Mouse (Mus musculus) intestine, postnatal 0 days (tissue): Measurements from ENCODE around the gene Bcas3. TPM values are rescaled to one million over a fixed set of nuclear protein-coding genes. Genes with fewer than 3 reads are reported as not detected.

ENCODE experiments used
- ATAC-seq: fragments of 200-750 bp; cut with Nextera tagmentation; 2 replicates; pipeline ENCODE4 v1.8.0; 2017; ENCODE audit warnings: mild to moderate bottlenecking, moderate TSS enrichment, moderate library complexity
- H3K27ac ChIP-seq: fragments of 300-500 bp; sonication (generic); 2 replicates; pipeline ENCODE4 v1.5.1; 2014; ENCODE audit warnings: mild to moderate bottlenecking, low read depth, low read length, moderate library complexity
- H3K27me3 ChIP-seq: fragments of 300-500 bp; sonication (generic); replicated peaks from 2 replicates; pipeline ENCODE4 v1.6.1; 2014; ENCODE audit warnings: low read length, mixed read lengths; ENCODE audit not compliant: control insufficient read depth, insufficient read depth
- H3K36me3 ChIP-seq: fragments of 300-500 bp; sonication (generic); 2 replicates; pipeline ENCODE4 v1.6.1; 2014; ENCODE audit warnings: mild to moderate bottlenecking, moderate library complexity; ENCODE audit not compliant: control insufficient read depth, insufficient read depth
- H3K4me1 ChIP-seq: fragments of 300-500 bp; sonication (generic); replicated peaks from 2 replicates; pipeline ENCODE4 v1.6.1; 2014; ENCODE audit warnings: antibody characterized with exemption, low read length, mixed read lengths; ENCODE audit not compliant: control insufficient read depth, insufficient read depth
- H3K4me2 ChIP-seq: fragments of 300-500 bp; sonication (generic); replicated peaks from 2 replicates; pipeline ENCODE4 v1.6.1; 2014; ENCODE audit warnings: low read depth, mild to moderate bottlenecking, moderate library complexity
- H3K4me3 ChIP-seq: fragments of 300-500 bp; sonication (generic); 2 replicates; pipeline ENCODE4 v1.5.1; 2014; ENCODE audit warnings: low read depth, low read length
- H3K9ac ChIP-seq: fragments of 300-500 bp; sonication (generic); 2 replicates; pipeline ENCODE4 v1.6.1; 2014; ENCODE audit warnings: mild to moderate bottlenecking, low read depth, low read length
- H3K9me3 ChIP-seq: fragments of 300-500 bp; sonication (generic); 2 replicates; pipeline ENCODE4 v1.6.1; 2016; ENCODE audit warnings: mixed run types; ENCODE audit not compliant: control insufficient read depth
- CTCF ChIP-seq: sonication (generic); IDR thresholded peaks from 2 replicates; pipeline ENCODE4 v1.5.1; 2016; ENCODE audit warnings: low read depth, mild to moderate bottlenecking, control low read depth, antibody characterized with exemption, moderate library complexity
- WGBS: fragments of 180-500 bp; shearing (Covaris S2); extraction: QIAGEN DNeasy Blood & Tissue Kit; methylation state at CpG from one replicate; pipeline ENCODE4 v1.1.7; 2014; 5-methylcytosine and 5-hydroxymethylcytosine counted together
- polyA plus RNA-seq: library from polyadenylated mRNA; unstranded; fragments of >200 nt; fragmentation: Nextera tagmentation; extraction: Ambion mirVana; gene quantifications from 2 replicates; pipeline ENCODE4 v1.2.1, GENCODE M21; 2015

Bcas3 gene
- polyA plus RNA-seq, 1 experiment from 2014 or later = 17.2 TPM

- no peaks in the 10 kb centered on the region for H3K9me3 ChIP-seq
- no peak for ATAC-seq
- no peak for TF ChIP-seq CTCF
Observed at GRCm38 (mm10) chr11:85427353-85427752, 74.4 kb downstream of the Bcas3 start.

GRCm38 (mm10) chr11:85428227-85428626, 75.3 kb downstream of the Bcas3 start:
- H3K27ac ChIP-seq = no peak overlapping the region
- no peak overlapping the region for H3K4me3 ChIP-seq
- ATAC-seq = no peak
- H3K4me2 ChIP-seq = no peak overlapping the region
- H3K27me3 ChIP-seq = no peaks in the 10 kb centered on the region
- H3K36me3 ChIP-seq = no peaks in the 10 kb centered on the region
- H3K9me3 ChIP-seq = no peaks in the 10 kb centered on the region
- no peak for TF ChIP-seq CTCF
- WGBS = 51% methylated on average over 3 of the region's 3 CpGs
- no peaks in the 10 kb centered on the region for H3K4me1 ChIP-seq
- no peak overlapping the region for H3K9ac ChIP-seq

More at GRCm38 (mm10) chr11:85427353-85427752, 74.4 kb downstream of the Bcas3 start:
- Histone ChIP-seq H3K27me3 (no peaks in the 10 kb centered on the region), H3K4me1 (no peaks in the 10 kb centered on the region), H3K9ac (no peak overlapping the region), H3K4me3 (no peak overlapping the region), H3K27ac (no peak overlapping the region), H3K36me3 (no peaks in the 10 kb centered on the region), H3K4me2 (no peak overlapping the region)
- WGBS = 54% methylated on average over 6 of the region's 6 CpGs

GRCm38 (mm10) chr11:85430743-85431448, 77.9 kb downstream of the Bcas3 start:
- Histone ChIP-seq H3K27ac (no peak overlapping the region), H3K4me3 (no peak overlapping the region), H3K36me3 (no peaks in the 10 kb centered on the region), H3K4me2 (no peak overlapping the region), H3K27me3 (no peaks in the 10 kb centered on the region), H3K4me1 (no peaks in the 10 kb centered on the region), H3K9ac (no peak overlapping the region), H3K9me3 (no peaks in the 10 kb centered on the region)
- no peak for TF ChIP-seq CTCF
- WGBS = 47% methylated on average over 11 of the region's 11 CpGs
- no peak for ATAC-seq

GRCm38 (mm10) chr11:85447375-85447774, 94.4 kb downstream of the Bcas3 start:
- Histone ChIP-seq H3K4me3 (no peak overlapping the region), H3K36me3 (no peaks in the 10 kb centered on the region), H3K9ac (no peak overlapping the region), H3K4me2 (no peak overlapping the region), H3K4me1 (no peaks in the 10 kb centered on the region), H3K9me3 (no peaks in the 10 kb centered on the region), H3K27ac (no peak overlapping the region), H3K27me3 (no peaks in the 10 kb centered on the region)
- 90% methylated on average over 5 of the region's 5 CpGs for WGBS
- ATAC-seq = no peak
- TF ChIP-seq CTCF = no peak

- no peak overlapping the region for H3K4me2 ChIP-seq
- no peaks in the 10 kb centered on the region for H3K36me3 ChIP-seq
- 64% methylated on average over 8 of the region's 8 CpGs for WGBS
- no peak overlapping the region for H3K27ac ChIP-seq
- H3K9me3 ChIP-seq = no peaks in the 10 kb centered on the region
- H3K27me3 ChIP-seq = no peaks in the 10 kb centered on the region
- H3K4me1 ChIP-seq = no peaks in the 10 kb centered on the region
- no peak for TF ChIP-seq CTCF
- no peak overlapping the region for H3K9ac ChIP-seq
- H3K4me3 ChIP-seq = no peak overlapping the region
- ATAC-seq = no peak
Observed at GRCm38 (mm10) chr11:85453598-85454304, 100.8 kb downstream of the Bcas3 start.

GRCm38 (mm10) chr11:85454305-85454682, 101.3 kb downstream of the Bcas3 start:
- WGBS = 85% methylated on average over 5 of the region's 5 CpGs

More at GRCm38 (mm10) chr11:85454305-85454682, 101.3 kb downstream of the Bcas3 start:
- no peaks in the 10 kb centered on the region for H3K27me3 ChIP-seq
- no peak overlapping the region for H3K27ac ChIP-seq
- H3K4me2 ChIP-seq = no peak overlapping the region
- ATAC-seq = no peak
- H3K9ac ChIP-seq = no peak overlapping the region
- H3K36me3 ChIP-seq = no peaks in the 10 kb centered on the region
- H3K4me3 ChIP-seq = no peak overlapping the region
- no peak for TF ChIP-seq CTCF
- no peaks in the 10 kb centered on the region for H3K4me1 ChIP-seq
- H3K9me3 ChIP-seq = no peaks in the 10 kb centered on the region
